Mouse (Mus musculus): Measurements from ENCODE around the gene Pgap1. TPM values are rescaled to one million over a fixed set of nuclear protein-coding genes. Genes with fewer than 3 reads are reported as not detected.

Gene Pgap1
- polyA plus RNA-seq, 1 experiment from 2014 or later, result 5.9 TPM

Other genes starting within 250 kb of the Pgap1 start
- 23.7 and 24.5 TPM in 2 replicates for gene Gtf3c3, start 118.7 kb downstream of the Pgap1 start, polyA plus RNA-seq (2015; fragmentation: Nextera tagmentation; extraction: Ambion mirVana)

Data from lung, embryonic 16.5 days (tissue).